Mouse (Mus musculus) regulatory T cell (primary cell): ENCODE data around the gene Rabep2.

Source experiments
- in situ Hi-C: fragments of 300-600 bp; cut with MboI, MseI; formaldehyde crosslinking; loops from one replicate; pipeline ENCODE4 v1.15.1; 2025; ENCODE audit warnings: high pct_unique_total_duplicates

The Rabep2 gene

GRCm38 (mm10) chr7:126491005-126491404, 62.4 kb downstream of the Rabep2 start:
- in situ Hi-C loops: no loop called here

GRCm38 (mm10) chr7:126491973-126492372, 63.4 kb downstream of the Rabep2 start:
- in situ Hi-C loops: no loop called here

- in situ Hi-C loops: no loop called here
Measured at GRCm38 (mm10) chr7:126494120-126494519, 65.6 kb downstream of the Rabep2 start.

- in situ Hi-C loops: loop anchor here (5.0 kb wide), 1 partner anchor 66 kb away; no protein-coding TSS in a partner anchor
Measured at GRCm38 (mm10) chr7:126496475-126496874, 67.9 kb downstream of the Rabep2 start.

- in situ Hi-C loops: loop anchor here (5.0 kb wide), 1 partner anchor 64 kb away; no protein-coding TSS in a partner anchor
Measured at GRCm38 (mm10) chr7:126497966-126498365, 69.4 kb downstream of the Rabep2 start.
